Mouse (Mus musculus) heart, embryonic 11.5 days (tissue): ENCODE results near the gene Glt8d1. TPM values are rescaled to one million over a fixed set of nuclear protein-coding genes. Genes with fewer than 3 reads are reported as not detected.
A peak's percentile ranks its signal among the peaks of the same experiment; 100 is the strongest.

ENCODE experiments used
- ATAC-seq: fragments of 200-750 bp; cut with Nextera tagmentation; replicated peaks from 2 replicates; pipeline ENCODE4 v1.8.0; 2017; ENCODE audit warnings: moderate library complexity; ENCODE audit not compliant: insufficient number of reproducible peaks, low FRiP score, low TSS enrichment
- H3K27ac ChIP-seq: fragments of 300-500 bp; sonication (generic); 2 replicates; pipeline ENCODE4 v1.5.1; 2014; ENCODE audit warnings: mild to moderate bottlenecking, low read depth, low read length
- H3K27me3 ChIP-seq: fragments of 300-500 bp; sonication (generic); 2 replicates; pipeline ENCODE4 v1.6.1; 2014; ENCODE audit warnings: mild to moderate bottlenecking, low read length, mixed read lengths; ENCODE audit not compliant: control insufficient read depth, insufficient read depth
- H3K36me3 ChIP-seq: fragments of 300-500 bp; sonication (generic); 2 replicates; pipeline ENCODE4 v1.6.1; 2014; ENCODE audit warnings: mild to moderate bottlenecking, low read length, moderate library complexity, mixed read lengths; ENCODE audit not compliant: control insufficient read depth, insufficient read depth
- H3K4me1 ChIP-seq: fragments of 300-500 bp; sonication (generic); 2 replicates; pipeline ENCODE4 v1.6.1; 2014; ENCODE audit warnings: low read length; ENCODE audit not compliant: control insufficient read depth, insufficient read depth
- H3K4me2 ChIP-seq: fragments of 300-500 bp; sonication (generic); 2 replicates; pipeline ENCODE4 v1.6.1; 2014; ENCODE audit warnings: mild to moderate bottlenecking, moderate library complexity
- H3K4me3 ChIP-seq: fragments of 300-500 bp; sonication (generic); 2 replicates; pipeline ENCODE4 v1.5.1; 2014; ENCODE audit warnings: low read depth, low read length
- H3K9ac ChIP-seq: fragments of 300-500 bp; sonication (generic); 2 replicates; pipeline ENCODE4 v1.6.1; 2014; ENCODE audit warnings: mild to moderate bottlenecking, low read depth, low read length, moderate library complexity
- H3K9me3 ChIP-seq: fragments of 300-500 bp; sonication (generic); replicated peaks from 2 replicates; pipeline ENCODE4 v1.6.1; 2016; ENCODE audit warnings: low read length; ENCODE audit not compliant: control insufficient read depth
- WGBS: fragments of 180-500 bp; shearing (Covaris S2); extraction: QIAGEN DNeasy Blood & Tissue Kit; methylation state at CpG from one replicate; pipeline ENCODE4 v1.1.7; 2014; ENCODE audit not compliant: insufficient replicate concordance; 5-methylcytosine and 5-hydroxymethylcytosine counted together
- polyA plus RNA-seq: library from polyadenylated mRNA; unstranded; fragments of >200 nt; fragmentation: Nextera tagmentation; extraction: Ambion mirVana; gene quantifications from 2 replicates; pipeline ENCODE4 v1.2.1, GENCODE M21; 2014

Gene Glt8d1
- polyA plus RNA-seq, 1 experiment from 2014 or later: 49.4 TPM

- Histone ChIP-seq H3K36me3 (peaks cover 20% of the 10 kb centered on the region), H3K4me2 (peak overlapping the region; percentile 78), H3K27ac (peak overlapping the region; percentile 98), H3K4me1 (peaks cover 13% of the 10 kb centered on the region; the same call in 1 of the 2 replicates), H3K9me3 (no peaks in the 10 kb centered on the region), H3K27me3 (no peaks in the 10 kb centered on the region), H3K4me3 (peak overlapping the region; percentile 89), H3K9ac (peak overlapping the region; percentile 96)
- WGBS: 4% methylated on average over 54 of the region's 56 CpGs
- peak; percentile 90 for ATAC-seq
Measured at GRCm38 (mm10) chr14:31019331-31020205, 18.4 kb downstream of the Glt8d1 start.

DNA sequence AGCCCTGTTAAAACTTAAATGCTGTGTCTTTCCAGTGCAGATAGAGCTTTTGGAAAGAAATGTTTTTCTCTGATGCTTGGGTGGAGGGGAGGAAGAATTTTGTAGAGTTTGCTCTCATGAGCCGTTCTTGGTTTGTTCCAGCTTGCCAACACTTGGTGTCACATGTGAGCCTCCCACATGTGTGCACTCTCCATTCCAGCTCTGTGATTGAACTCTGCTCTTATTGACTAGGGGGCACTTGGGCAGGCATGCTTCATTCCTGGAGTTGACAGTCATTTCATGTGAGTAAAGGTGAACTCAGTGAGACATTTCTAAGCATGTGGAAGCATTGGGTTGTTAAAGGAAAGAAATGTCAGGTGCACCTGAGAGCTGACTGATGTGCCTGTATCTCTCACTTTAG, 21.4 kb downstream of the Glt8d1 start:
- ATAC-seq: no peak
- H3K27ac ChIP-seq: no peak overlapping the region
- no peaks in the 10 kb centered on the region for H3K9me3 ChIP-seq
- H3K27me3 ChIP-seq: no peaks in the 10 kb centered on the region
- no peak overlapping the region for H3K4me2 ChIP-seq
- H3K9ac ChIP-seq: no peak overlapping the region
- H3K36me3 ChIP-seq: peaks cover 28% of the 10 kb centered on the region
- no peak overlapping the region for H3K4me3 ChIP-seq
- WGBS: 61% methylated on average over 1 of the region's 1 CpGs
- peaks cover 7% of the 10 kb centered on the region; the same call in 1 of the 2 replicates for H3K4me1 ChIP-seq

DNA sequence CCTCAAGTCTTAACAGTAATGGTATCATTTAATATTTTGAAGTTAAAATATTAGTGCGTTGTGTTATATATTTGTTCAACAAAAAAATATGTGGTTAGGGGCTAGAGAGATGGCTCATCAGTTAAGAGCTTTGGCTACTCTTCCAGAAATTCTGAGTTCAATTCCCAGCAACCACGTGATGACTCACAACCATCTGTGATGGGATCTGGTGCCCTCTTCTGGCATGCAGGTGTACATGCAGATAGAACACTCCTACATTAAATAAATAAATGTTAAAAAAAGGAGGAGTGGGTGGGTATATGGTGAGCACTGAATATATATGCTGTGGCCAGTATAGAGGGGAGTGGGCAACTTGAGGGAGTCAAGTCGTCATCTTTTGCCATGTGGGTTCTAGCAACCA, 24.6 kb downstream of the Glt8d1 start:
- H3K4me1 ChIP-seq: no peaks in the 10 kb centered on the region
- no peak overlapping the region for H3K4me2 ChIP-seq
- H3K4me3 ChIP-seq: no peak overlapping the region
- WGBS: 76% methylated on average over 3 of the region's 3 CpGs
- ATAC-seq: no peak
- no peak overlapping the region for H3K27ac ChIP-seq
- H3K9ac ChIP-seq: no peak overlapping the region
- H3K27me3 ChIP-seq: no peaks in the 10 kb centered on the region
- H3K36me3 ChIP-seq: peaks cover 37% of the 10 kb centered on the region
- no peaks in the 10 kb centered on the region for H3K9me3 ChIP-seq

- 83% methylated on average over 5 of the region's 5 CpGs for WGBS
- no peaks in the 10 kb centered on the region for H3K27me3 ChIP-seq
- no peak overlapping the region for H3K9ac ChIP-seq
- H3K4me2 ChIP-seq: no peak overlapping the region
- peak overlapping the region; percentile 18; the same call in 1 of the 2 replicates for H3K27ac ChIP-seq
- no peaks in the 10 kb centered on the region for H3K9me3 ChIP-seq
- no peak for ATAC-seq
- no peak overlapping the region for H3K4me3 ChIP-seq
- H3K4me1 ChIP-seq: no peaks in the 10 kb centered on the region
- H3K36me3 ChIP-seq: peaks cover 30% of the 10 kb centered on the region
Measured at GRCm38 (mm10) chr14:31045296-31045695, 44.1 kb downstream of the Glt8d1 start.

- Histone ChIP-seq H3K9ac (no peak overlapping the region), H3K4me2 (no peak overlapping the region), H3K9me3 (no peaks in the 10 kb centered on the region), H3K36me3 (peaks cover 35% of the 10 kb centered on the region), H3K4me3 (no peak overlapping the region), H3K27ac (no peak overlapping the region), H3K4me1 (no peaks in the 10 kb centered on the region), H3K27me3 (no peaks in the 10 kb centered on the region)
- peak; percentile 88 for ATAC-seq
- 83% methylated on average over 1 of the region's 1 CpGs for WGBS
Measured at GRCm38 (mm10) chr14:31045817-31046216, 44.6 kb downstream of the Glt8d1 start.

Other genes starting within 250 kb of the Glt8d1 start
- 16.0 and 18.2 TPM in 2 replicates for gene Tmem110, start 175.8 kb upstream of the Glt8d1 start, polyA plus RNA-seq
- gene Mustn1, start 122.2 kb upstream of the Glt8d1 start, polyA plus RNA-seq: 1.8 and 2.0 TPM in 2 replicates
- gene Itih4, start 114.9 kb upstream of the Glt8d1 start, polyA plus RNA-seq: not detected in 2 replicates
- gene Itih3, start 77.6 kb upstream of the Glt8d1 start, polyA plus RNA-seq: 1.4 and 1.7 TPM in 2 replicates
- 0.11 TPM in 1 of 2 replicates, not detected in the other for gene Itih1, start 58.1 kb upstream of the Glt8d1 start, polyA plus RNA-seq
- 4.4 and 5.1 TPM in 2 replicates for gene Nek4, start 50.0 kb upstream of the Glt8d1 start, polyA plus RNA-seq
- gene Spcs1, start 272 bp downstream of the Glt8d1 start, polyA plus RNA-seq: 319 and 321 TPM in 2 replicates
- gene Pbrm1, start 17.7 kb downstream of the Glt8d1 start, polyA plus RNA-seq: 80.6 and 93.6 TPM in 2 replicates
- gene Gnl3, start 17.8 kb downstream of the Glt8d1 start, polyA plus RNA-seq: 76.2 and 88.7 TPM in 2 replicates
- 64.5 and 70.0 TPM in 2 replicates for gene Smim4, start 127.6 kb downstream of the Glt8d1 start, polyA plus RNA-seq
- gene Nt5dc2, start 129.7 kb downstream of the Glt8d1 start, polyA plus RNA-seq: 342 and 344 TPM in 2 replicates
- 35.9 and 40.4 TPM in 2 replicates for gene Stab1, start 167.2 kb downstream of the Glt8d1 start, polyA plus RNA-seq
- 3,123 and 3,177 TPM in 2 replicates for gene Tnnc1, start 206.9 kb downstream of the Glt8d1 start, polyA plus RNA-seq
- gene Nisch, start 215.5 kb downstream of the Glt8d1 start, polyA plus RNA-seq: 286 and 325 TPM in 2 replicates
- gene Sema3g, start 216.5 kb downstream of the Glt8d1 start, polyA plus RNA-seq: 0.03 and 0.08 TPM in 2 replicates
- gene Phf7, start 249.9 kb downstream of the Glt8d1 start, polyA plus RNA-seq: 7.4 and 8.7 TPM in 2 replicates